Mouse (Mus musculus): ENCODE measurements around the gene Slc16a9. TPM values are rescaled to one million over a fixed set of nuclear protein-coding genes. Genes with fewer than 3 reads are reported as not detected.
"Not testable (repeated sequence)": the region's sequence is repeated elsewhere in the genome, so short reads cannot be mapped to it uniquely, and the experiment has no call there.

The Slc16a9 gene
- 0.35 and 0.55 TPM in 2 replicates for polyA plus RNA-seq (2015; fragmentation: Nextera tagmentation; extraction: Ambion mirVana)

DNA sequence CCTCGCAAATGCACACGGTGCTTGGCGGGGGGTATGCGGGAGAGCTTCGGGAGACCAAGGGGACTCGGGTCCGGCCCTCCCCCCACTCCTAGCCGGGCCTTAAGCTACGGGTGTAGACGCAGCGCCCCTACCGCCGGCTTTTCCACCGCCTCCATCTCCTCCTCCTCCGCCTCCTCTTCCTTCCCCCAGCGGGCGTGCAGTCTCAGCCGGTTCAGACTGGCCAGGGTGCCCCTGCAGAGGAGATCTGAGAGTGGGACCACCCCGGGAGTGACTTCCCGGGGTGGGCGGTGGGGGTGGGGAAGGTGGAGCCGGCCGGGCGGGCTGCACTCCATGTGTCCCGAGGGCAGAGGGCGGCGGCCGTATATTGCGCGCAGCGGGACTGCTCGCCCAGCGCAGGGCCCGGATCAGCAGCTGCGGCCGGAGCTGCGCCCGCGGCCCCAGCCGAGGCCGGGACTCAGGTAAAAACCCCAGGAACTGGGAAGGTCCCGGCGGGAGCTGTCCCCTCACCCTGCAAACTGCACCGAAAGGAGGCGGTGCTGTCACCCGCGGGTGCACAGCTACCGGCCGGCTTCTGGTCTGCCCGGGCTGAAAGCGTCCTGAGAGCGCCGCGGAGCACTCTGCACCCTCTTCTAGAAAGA, at the start of gene Slc16a9:
Slc16a9 (plus strand) TSS at position 180 of the 638 bp plus-strand sequence.
- DNase-seq (ENCODE audit: low spot score): no peak

DNA sequence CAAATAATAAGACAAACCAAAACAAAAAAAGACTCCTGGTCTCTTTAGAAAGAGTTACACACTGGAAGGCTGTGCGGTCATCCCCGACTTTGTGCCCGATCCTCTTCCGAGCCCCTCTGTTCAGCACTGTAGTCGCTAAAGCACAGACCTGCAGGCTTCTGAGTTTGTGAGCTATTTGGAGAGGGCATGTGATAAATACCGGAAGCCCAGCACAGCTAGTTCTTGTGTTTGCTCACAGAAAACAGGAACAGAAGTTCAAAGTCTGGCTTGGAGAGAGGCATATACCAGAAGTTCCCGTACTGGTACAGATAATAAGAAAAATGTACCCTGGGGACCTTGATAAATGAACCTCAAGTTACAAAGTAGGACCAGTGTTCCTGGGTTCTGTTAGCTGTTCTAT, 49.6 kb upstream of the Slc16a9 start:
- no peak for DNase-seq (ENCODE audit: low spot score)

DNA sequence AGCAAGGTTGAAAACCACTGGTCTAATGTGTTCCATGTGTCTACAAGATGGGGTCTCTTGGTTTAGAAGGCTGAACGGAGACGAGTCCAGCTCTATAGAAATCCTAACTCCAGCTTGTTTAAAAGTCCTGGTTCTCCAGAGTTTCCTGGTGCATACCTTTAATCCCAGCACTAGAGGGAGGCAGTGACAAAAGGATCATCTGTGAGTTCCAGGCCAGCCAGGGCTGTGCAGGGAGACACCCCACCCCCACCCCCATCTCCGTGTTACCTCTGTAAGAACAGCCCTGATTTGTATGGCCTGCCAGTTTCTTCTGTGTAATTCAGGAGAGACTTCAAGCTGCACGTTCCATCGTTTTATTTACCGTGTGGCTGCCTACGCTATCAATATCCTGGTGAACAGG, 49.1 kb upstream of the Slc16a9 start:
- DNase-seq (ENCODE audit: low spot score): no peak

DNA sequence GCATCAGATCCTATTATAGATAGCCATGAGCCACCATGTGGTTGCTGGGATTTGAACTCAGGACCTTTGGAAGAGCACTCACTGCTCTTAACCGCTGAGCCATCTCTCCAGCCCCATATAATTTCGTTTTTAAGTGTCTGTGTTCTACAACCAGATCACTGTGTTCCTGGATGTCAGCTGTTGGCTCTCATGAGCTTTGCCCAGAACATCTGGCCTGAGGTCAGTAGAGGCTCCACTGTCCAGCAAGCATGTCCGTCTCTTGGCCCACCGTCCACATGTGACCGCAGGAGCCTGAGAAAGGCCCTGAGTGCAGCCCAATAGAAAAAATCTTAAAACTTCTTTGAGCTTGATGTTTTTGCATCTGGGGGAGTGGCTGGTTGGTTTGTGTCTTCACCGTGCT, 48.2 kb upstream of the Slc16a9 start:
- DNase-seq (ENCODE audit: low spot score): no peak

DNA sequence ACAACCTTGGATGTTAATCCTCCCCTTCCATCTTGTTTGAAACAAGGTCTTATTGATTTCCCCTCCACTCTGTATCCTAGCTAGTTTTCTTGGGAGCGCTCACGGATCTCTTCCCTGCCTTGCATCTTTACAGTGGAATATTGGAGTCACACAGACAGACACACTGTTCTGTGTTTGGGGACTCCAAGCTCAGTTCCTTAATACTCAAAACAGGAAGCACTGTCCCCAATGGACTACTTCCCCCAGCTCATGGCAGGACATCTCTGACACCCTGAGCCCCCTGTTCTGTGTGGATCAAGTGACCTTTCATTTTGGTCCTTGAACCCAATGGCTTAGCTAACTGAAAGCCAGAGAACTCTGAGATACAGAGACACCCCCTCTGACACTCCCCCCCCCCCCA, 47.3 kb upstream of the Slc16a9 start:
- no peak for DNase-seq (ENCODE audit: low spot score)

DNA sequence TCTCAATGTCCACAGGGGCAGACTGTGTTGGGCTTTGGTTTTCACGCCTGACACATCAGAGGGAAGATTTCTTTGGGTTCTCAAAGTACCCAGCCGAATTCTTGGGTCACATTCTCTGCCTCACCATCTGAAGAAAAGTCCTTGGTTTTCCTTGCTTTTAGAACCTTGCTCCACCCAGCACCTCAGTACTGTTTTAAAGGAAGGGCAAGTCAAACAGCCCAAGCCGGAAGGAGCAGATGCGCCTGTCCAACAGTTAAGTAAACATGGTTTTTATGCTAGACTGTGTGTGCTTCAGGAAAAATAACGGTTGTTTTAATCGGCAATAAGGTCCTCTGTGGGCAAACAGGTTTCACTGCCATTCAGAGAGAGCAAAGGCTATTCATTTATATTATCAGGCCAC, 46.9 kb upstream of the Slc16a9 start:
- DNase-seq (ENCODE audit: low spot score): no peak

DNA sequence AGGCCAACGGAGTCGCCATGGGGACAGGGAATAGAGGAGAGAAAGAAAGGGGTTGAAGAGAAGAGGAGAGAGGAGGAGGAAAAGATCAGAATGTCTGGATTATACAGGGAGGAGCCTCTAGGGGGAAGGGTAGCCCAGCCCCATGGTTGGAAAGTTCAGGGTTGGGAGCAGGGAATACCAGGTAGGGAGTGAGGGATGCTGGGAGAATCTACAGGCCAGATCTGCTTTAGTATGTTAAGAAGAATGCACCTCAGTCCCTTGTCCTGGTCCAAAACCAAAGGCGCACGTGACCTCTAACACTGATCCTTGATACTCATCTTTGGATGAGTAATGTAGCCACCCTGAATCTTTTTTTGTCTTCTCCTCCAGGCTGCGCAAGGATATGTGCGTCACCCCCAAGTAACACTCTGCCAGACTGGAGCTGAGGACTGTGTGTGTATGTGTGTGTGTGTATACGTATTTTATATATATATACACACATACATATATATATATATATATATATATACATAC, 45.9 kb upstream of the Slc16a9 start:
- no peak for DNase-seq (ENCODE audit: low spot score)

DNA sequence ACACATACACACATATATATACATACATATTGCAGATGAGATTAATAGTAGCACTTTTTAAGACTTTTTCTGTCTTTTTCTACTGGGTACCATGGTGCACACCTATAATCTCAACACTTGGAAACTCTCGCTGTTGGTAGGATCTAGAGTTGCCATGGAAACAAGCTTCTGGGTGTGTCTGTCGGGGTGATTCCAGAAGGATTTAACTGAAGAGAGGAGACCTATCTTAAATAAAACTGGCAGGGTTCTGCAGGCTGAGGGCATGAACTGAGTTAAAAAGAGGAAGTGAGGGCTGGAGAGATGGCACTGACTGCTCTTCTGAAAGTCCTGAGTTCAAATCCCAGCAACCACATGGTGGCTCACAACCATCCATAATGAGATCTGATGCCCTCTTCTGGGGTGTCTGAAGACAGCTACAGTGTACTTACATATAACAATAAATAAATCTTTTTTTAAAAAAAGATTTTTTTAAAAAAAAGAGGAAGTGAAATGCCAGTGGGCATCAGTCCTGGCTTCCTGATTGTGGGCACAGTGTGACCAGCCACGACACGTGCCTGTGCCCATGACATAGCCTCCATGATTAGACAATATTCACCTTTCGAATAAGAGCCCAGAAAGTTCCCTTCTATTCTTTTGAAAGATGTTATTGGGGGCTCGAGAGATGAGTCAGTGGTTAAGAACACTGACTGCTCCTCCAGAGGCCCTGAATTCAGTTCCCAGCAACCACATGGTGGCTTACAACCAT, 45.3 kb upstream of the Slc16a9 start:
- no peak for DNase-seq (ENCODE audit: low spot score)

DNA sequence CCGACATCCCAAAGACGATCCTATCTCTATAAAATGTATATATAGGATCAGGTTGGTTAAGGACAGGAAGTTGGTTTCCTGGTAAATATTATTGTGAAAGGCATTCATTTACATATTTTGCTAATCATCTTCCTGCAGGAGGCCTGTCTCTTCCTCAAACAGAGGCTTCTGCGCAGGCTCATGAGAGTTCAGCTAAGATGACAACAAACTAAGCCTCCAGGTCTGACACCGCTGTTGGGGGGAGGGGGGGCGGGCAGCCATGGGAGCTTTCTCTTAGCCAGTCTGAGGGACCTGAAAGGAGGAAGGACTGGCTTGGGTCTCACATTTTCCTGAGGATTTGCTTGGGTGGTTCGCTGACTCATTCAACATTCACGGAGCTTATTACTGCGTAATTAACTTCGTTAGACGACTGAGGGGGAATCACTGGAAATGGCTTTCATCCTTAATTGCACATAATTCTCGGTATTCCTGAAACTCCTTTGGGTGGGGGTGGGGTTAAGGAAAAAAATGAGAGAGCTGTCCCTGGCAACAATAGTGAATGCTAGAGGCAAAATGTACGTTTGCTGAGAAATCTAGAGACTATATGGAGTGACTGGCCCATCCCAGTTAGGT, 43.9 kb upstream of the Slc16a9 start:
- DNase-seq (ENCODE audit: low spot score): no peak

DNA sequence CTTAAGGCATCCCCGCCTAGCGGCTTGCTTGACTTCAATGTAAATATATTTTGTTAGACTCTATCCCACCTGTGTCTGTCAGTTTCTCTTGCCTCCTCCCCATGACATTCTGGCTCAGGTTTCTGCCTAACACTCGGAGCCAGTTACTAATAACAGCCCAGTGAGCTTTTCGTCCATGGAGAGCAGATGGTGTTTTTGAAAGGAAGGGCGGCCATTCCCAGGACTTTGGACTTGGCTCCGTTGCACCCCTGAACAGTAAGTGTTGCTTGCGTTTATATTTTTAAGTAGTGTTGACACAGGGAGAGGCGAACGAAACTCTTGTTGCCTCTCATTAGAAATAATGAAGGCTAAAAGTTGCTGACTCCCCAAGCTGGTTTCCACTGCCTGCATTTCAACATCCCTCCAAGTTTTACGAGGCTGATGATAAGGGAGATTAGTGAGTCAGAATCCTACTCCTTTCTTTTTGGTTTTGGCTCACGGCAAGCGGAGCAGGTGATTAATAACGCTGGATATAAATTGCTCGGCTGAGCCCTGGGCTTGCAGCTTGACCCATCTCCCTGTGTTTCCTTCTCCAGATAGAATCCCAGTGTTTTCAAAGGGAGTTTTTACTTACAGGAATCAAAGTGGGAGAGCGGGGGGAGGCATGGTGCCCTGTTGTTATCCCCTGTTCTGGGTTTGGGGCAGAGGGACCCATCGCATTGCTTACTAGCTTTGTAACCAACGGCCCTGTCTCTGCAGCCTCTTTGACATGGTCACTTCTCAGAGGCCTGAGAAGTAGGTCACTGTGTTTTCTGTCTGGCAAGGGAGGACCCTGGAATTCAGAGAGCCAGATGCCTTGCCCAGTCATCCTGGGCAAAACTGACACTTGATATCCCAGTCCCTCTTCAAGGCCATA, 40.1 kb upstream of the Slc16a9 start, which contains the start of gene Mrln:
Mrln (plus strand) TSS at position 160 of the 895 bp plus-strand sequence.
- DNase-seq (ENCODE audit: low spot score): no peak

DNA sequence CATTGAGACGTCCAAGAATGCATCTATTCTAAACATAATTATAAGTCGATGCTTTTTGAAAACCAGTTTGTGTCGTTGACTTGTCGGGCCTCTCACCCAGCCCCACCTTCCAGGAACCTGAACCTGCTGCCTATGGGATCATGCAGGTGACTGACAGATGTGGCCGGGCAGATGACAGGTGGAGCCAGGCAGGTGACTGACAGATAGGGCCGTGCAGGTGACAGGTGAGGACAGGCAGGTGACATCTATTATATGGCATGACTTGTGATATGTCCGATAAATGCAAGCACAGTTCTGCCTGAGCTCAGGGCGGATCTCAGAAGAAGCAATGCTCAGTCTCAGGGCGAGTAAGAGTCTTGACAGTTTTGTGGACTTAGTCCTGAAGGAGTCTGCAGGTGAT, 33.6 kb upstream of the Slc16a9 start:
- DNase-seq (ENCODE audit: low spot score): no peak

DNA sequence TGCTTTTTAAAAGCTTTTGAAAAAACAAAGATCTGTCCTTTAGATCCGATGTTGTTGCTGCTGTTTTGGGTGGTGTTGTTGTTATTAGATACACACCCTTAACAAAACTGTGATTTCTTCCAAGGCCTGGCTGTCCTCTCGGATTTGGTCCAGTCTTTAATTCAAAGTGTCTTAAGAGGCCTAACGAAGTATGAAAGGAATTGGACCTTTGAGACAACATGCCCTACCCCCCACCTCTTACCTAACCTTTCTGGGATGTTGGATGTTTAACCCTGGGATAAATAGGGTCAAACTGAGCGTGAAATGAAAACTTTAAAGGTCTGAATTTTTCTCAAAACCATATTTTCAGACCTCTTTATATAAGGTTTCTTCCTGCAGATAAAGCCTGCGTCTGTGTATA, 23.9 kb upstream of the Slc16a9 start:
- DNase-seq (ENCODE audit: low spot score): no peak

DNA sequence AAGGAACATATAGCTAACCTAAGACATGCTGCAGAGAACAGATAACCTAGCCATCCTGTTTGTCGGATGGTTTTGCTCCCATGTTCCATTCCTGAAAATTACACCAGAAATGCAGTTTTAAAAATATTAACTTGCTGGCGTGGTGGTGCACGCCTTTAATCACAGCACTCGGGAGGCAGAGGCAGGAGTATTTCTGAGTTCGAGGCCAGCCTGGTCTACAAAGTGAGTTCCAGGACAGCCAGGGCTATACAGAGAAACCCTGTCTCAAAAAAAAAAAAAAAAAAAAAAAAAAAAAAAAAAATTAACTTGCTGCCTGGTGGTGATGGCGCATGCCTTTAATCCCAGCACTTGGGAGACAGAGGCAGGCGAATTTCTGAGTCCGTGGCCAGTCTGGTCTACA, 22.7 kb upstream of the Slc16a9 start:
- not testable (repeated sequence) for DNase-seq (ENCODE audit: low spot score)

DNA sequence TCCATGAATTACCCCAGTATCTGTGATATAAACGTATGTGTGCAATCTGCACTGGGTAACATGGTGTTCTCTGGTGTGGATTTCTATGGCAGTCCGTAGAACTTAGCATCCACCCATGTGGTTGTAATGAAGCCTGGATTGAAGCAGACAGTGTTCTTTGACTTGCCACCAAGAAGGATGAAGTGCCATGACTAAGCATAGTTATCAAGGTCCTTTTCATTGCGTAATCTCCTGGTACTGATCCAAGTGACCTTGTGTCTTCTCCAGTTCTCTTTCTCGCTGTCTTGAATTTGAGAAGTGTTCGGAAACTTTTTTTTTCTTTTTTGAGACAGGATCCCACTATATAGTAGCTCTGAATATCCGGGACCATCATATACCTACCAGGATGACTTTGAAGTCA, 20.3 kb upstream of the Slc16a9 start:
- DNase-seq (ENCODE audit: low spot score): no peak

DNA sequence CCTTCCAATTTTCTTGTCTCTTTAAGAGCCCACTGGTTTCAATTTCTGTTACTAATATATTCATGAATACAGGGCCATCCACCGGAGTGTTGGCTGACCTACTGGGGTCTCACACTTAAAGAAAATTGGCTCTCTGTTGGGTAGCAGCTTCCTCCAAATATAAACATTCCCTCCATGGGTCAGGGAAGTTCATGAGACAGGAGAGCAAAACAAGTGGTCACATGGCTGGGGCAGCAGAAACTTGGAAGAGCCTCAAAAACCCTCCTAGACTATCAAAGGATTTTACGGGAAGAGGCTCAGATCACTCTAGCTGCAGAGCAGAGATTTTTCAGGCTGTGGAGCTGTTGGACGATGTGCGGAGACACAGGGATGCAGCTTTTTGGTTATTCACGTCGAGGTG, 19.1 kb upstream of the Slc16a9 start:
- no peak for DNase-seq (ENCODE audit: low spot score)

DNA sequence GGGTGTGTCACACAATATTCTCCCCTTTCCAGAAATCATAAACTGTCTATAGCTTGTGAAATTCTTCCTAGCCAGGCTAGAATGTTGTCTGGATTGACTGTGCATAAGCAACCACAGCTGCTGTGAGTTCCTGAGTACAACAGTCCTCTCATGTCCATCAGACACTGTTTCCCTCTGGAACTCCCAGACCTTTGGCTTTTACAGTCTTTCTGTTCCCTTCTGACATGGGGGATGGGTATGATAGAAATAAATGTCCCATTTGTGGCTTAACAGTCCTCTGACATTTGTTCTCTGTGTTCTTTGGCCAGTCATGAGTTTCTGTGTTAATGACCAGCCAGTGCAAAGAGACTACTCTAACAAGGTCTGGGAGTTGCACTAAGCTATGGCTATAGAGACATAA, 18.3 kb upstream of the Slc16a9 start:
- DNase-seq (ENCODE audit: low spot score): no peak

DNA sequence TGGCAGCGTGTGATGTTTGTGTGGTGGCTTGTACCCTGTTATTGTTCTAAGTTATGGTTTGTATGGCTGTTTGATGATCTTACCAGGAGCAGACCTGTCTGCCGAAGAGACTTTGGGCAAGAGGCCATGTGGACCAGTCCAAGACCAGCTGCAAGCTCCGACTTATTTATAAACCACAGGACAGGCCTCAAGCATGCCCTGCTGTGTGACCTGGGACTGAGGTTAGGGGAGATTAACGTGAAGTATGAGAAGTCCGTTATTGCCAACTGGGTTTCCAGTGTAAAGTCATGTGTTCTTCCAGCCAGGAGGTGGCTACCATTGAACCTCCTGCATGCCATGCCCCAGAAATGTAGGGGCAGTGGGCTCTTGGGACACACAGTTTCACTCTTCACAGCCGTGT, 14.5 kb upstream of the Slc16a9 start:
- DNase-seq (ENCODE audit: low spot score): no peak

DNA sequence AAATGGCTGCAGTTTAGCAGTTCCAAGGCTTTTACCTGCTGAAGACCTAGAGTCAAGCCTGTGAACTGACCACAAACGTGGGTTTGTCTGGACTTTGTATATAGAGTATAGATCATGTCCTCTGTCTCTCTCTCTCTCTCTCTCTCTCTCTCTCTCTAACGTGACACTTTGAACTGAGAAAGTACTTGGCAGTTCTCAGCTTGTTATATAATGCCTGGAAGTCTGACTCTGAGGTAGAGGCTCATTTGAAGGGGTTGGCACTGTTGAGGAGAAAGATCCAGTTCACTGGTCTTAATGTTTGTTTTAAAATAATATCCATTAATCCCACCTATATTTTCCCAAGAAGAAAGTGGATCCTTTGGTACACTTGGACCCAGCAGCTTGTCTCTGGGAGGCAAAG, 7.0 kb upstream of the Slc16a9 start:
- DNase-seq (ENCODE audit: low spot score): no peak

DNA sequence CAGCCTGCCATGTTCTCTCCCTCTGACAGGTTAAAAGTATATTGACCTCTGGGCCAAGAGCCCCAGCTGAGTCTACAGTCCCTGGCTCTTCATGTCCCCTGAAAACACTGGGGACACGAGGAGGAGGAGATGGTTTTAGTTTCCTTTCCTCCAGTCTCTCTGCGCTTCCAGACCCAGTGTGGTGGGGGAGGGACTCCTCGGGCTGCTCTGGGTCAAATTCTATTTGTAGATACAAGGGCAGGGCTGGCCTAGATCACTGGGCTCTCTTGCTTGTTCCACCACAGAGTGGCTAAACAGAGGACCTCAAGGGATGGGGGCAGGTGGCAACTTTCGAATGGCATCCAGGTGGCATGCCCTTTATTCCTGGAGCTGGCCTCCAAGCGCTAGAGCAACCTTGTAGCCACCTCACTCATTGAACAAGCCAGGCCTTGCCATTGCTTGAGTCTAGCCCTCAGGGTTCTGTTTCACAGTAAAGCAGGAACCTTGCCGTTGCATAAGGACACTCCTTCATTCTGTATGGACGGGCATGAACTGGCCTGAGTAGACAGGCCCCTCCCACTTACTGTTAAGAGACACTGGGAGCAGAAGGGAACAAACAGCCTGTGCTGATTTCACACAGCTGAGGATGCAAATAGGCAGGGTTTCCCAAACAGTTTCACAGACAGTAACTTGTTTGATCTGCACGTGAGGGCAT, 2.0 kb upstream of the Slc16a9 start:
- DNase-seq (ENCODE audit: low spot score): no peak

DNA sequence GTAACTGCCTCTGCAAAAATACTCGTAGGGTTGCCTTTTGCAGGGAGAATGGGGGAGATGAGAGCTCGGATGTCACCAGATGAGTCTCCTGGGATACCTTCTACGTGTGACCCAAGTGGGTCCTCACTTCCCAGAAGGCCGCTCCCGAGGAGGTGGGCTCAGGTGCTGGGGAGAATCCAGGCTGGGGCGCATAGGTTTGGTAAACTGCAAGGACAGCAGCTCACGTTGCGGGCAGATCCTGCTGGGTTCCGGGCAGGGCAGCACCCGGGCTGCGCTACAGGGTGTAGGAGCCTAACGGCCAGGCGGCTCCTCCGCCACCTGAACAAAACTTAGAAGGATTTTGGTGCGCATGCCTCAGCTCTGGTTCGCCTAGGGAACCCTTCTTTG, 652 bp downstream of the Slc16a9 start:
- no peak for DNase-seq (ENCODE audit: low spot score)

DNA sequence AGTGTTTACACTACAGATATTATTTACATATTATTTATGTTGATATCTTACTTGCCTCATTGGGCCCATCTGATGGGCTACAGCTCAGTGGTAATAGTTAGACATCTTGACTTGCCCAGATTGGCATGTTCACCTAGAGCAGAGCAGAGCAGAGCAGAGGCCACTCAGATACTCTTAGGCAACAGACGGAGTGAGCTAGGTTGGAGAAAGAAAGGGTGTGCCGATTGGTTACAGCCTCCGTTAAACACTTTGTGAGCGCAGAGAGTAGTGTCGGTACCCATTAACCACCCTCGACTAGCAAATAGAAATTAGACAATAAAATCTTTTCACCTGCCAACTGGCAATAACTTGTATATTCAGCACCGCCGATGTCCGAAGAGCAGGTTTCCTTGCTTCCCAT, 1.2 kb downstream of the Slc16a9 start:
- DNase-seq (ENCODE audit: low spot score): no peak
